Mouse (Mus musculus) heart, adult 11 months (tissue): Measurements from ENCODE around the gene Mip.
"Not testable (repeated sequence)": the region's sequence is repeated elsewhere in the genome, so short reads cannot be mapped to it uniquely, and the experiment has no call there.

ENCODE experiments used
- DNase-seq: peaks from one replicate; pipeline ENCODE4 v3.0.0; 2022

The Mip gene

GRCm38 (mm10) chr10:128225538-128225937 is at the start of gene Mip:
Gene Mip (plus strand): TSS chr10:128225838.
- no peak for DNase-seq

- DNase-seq: peak; percentile 97
Observed at GRCm38 (mm10) chr10:128175996-128176755, 49.5 kb upstream of the Mip start.

GRCm38 (mm10) chr10:128177316-128177715 is 48.3 kb upstream of the Mip start:
- no peak for DNase-seq

- peak; percentile 98 for DNase-seq
Observed at GRCm38 (mm10) chr10:128179989-128180388, 45.6 kb upstream of the Mip start, which contains the start of gene Rbms2. Gene Rbms2 (minus strand): TSS chr10:128180297.

GRCm38 (mm10) chr10:128184296-128184695 is 41.3 kb upstream of the Mip start:
- peak; percentile 85 for DNase-seq

- peak; percentile 84 for DNase-seq
Observed at GRCm38 (mm10) chr10:128185277-128185940, 40.2 kb upstream of the Mip start.

GRCm38 (mm10) chr10:128185959-128186358 is 39.7 kb upstream of the Mip start:
- peak; percentile 96 for DNase-seq

- peak; percentile 79 for DNase-seq
Observed at GRCm38 (mm10) chr10:128187181-128187605, 38.4 kb upstream of the Mip start.

GRCm38 (mm10) chr10:128188242-128188877 is 37.3 kb upstream of the Mip start:
- peak; percentile 92 for DNase-seq

- DNase-seq: no peak
Observed at GRCm38 (mm10) chr10:128191472-128191871, 34.2 kb upstream of the Mip start.

- DNase-seq: not testable (repeated sequence)
Observed at GRCm38 (mm10) chr10:128192030-128192766, 33.4 kb upstream of the Mip start.

GRCm38 (mm10) chr10:128193113-128193512 is 32.5 kb upstream of the Mip start:
- DNase-seq: peak; percentile 82

- peak; percentile 100 for DNase-seq
Observed at GRCm38 (mm10) chr10:128194024-128194550, 31.6 kb upstream of the Mip start, which contains the start of gene Gls2. Gene Gls2 (plus strand): TSS chr10:128194457.

GRCm38 (mm10) chr10:128194551-128195461 is 30.8 kb upstream of the Mip start:
- peak; percentile 90 for DNase-seq

GRCm38 (mm10) chr10:128201856-128202255 is 23.8 kb upstream of the Mip start:
- DNase-seq: no peak

GRCm38 (mm10) chr10:128204941-128205340 is 20.7 kb upstream of the Mip start:
- DNase-seq: no peak

- DNase-seq: no peak
Observed at GRCm38 (mm10) chr10:128208326-128208725, 17.3 kb upstream of the Mip start.

GRCm38 (mm10) chr10:128209311-128210009 is 16.2 kb upstream of the Mip start:
- DNase-seq: no peak

- no peak for DNase-seq
Observed at GRCm38 (mm10) chr10:128210131-128210530, 15.5 kb upstream of the Mip start.

GRCm38 (mm10) chr10:128210954-128211353 is 14.7 kb upstream of the Mip start:
- DNase-seq: no peak
